ENCODE assay signal across 9 mouse cellular contexts in the genomic region with DNA sequence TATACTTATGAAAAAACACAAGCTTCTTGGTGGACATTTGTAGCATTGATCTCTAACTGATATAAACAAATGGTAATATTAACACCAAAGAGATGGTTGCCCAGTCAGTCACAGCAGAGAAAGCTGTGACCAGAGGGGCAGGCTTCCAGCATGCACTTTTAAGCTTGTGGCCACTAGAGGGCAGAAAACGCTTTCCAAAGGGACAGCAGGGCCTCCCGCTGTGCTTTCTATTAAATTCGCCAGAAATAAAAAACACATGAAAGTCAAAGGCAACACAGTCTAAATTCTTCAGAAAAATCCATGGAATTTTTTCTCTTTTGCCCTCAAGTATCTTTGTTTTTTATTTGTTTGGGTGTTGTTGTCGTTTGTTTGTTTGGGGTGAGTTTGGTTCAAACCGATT. TPM values are rescaled to one million over a fixed set of nuclear protein-coding genes. Genes with fewer than 3 reads are reported as not detected.
A peak's percentile ranks its signal among the peaks of the same experiment; 100 is the strongest.
DNase-seq lines count a peak whose midpoint lies in the region; ATAC-seq and TF ChIP-seq lines count a peak whose summit lies in the region.
"Had no signal": no experiment of that assay in that cellular context is flagged by ENCODE, and none has a peak within 500 bp of the region (broad histone marks: within the 10 kb centered on the region; RNA-seq: fewer than 3 reads in every experiment).

No protein-coding gene starts in this region.

- H3K4me2 ChIP-seq in forebrain, embryonic 13.5 days: peak overlapping the region; percentile 49

- H3K4me1 ChIP-seq in forebrain, embryonic 13.5 days: peaks cover 3% of the 10 kb centered on the region; the same call in 1 of the 2 replicates
- H3K4me1 ChIP-seq in lung, adult 2 months (ENCODE audit: control insufficient read depth, insufficient read depth, low read length): peaks cover 4% of the 10 kb centered on the region; the same call in 1 of the 2 replicates

- peak; percentile 58 for DNase-seq in ES-CJ7 (ENCODE audit: low read depth, low spot score)
- DNase-seq in c-Kit-positive CD71-positive TER-119-negative erythroid progenitor cells, embryonic 14.5 days (ENCODE audit: low read depth): peak; percentile 43
- DNase-seq in heart, postnatal 4 days: peak; percentile 87
- peak; percentile 65 to 89 for DNase-seq in layer of hippocampus, adult 18-20 months (ENCODE audit: low spot score in 2 of 2)
- DNase-seq in lung, adult 2 months: peak; percentile 37
- DNase-seq in ovary, postnatal 14 days (ENCODE audit: low spot score): peak; percentile 78
- DNase-seq in thymus, postnatal 14 days: peak; percentile 71

- peak; percentile 80 for TF ChIP-seq CTCF in lung, adult 2 months (IDR thresholded peaks at IDR 0.05; ENCODE audit: insufficient read depth, low read length)

- 16% methylated on average over 5 of the region's 5 CpGs for WGBS in forebrain, embryonic 13.5 days
- 19% methylated on average over 5 of the region's 5 CpGs for WGBS in lung, adult 2 months

- TF ChIP-seq POLR2A in lung, adult 2 months (IDR thresholded peaks at IDR 0.05; ENCODE audit: borderline replicate concordance, extremely low read depth, low read depth, low read length): no peak

- no peak overlapping the region for H3K27ac ChIP-seq in forebrain, embryonic 13.5 days
- H3K27ac ChIP-seq: macrophage had no signal

- H3K9ac ChIP-seq in forebrain, embryonic 13.5 days: no peak overlapping the region

- ATAC-seq in forebrain, embryonic 13.5 days: peak; percentile 51; the same call in 1 of the 2 replicates

- no peaks in the 10 kb centered on the region for H3K36me3 ChIP-seq in forebrain, embryonic 13.5 days (ENCODE audit: poor library complexity, severe bottlenecking)

- no peaks in the 10 kb centered on the region for H3K27me3 ChIP-seq in forebrain, embryonic 13.5 days

- H3K4me3 ChIP-seq in forebrain, embryonic 13.5 days: peak overlapping the region; percentile 12; the same call in 1 of the 2 replicates
- H3K4me3 ChIP-seq in lung, adult 2 months (replicated peaks; ENCODE audit: extremely low read depth, low read depth, low read length): no peak overlapping the region

- H3K9me3 ChIP-seq in forebrain, embryonic 13.5 days (replicated peaks): no peaks in the 10 kb centered on the region

RNA-seq across cellular contexts. Expression of a gene that starts 55.1 kb away (rescaled TPM):
- 2.1 and 2.2 TPM in 2 replicates for polyA plus RNA-seq in forebrain, embryonic 13.5 days (2015; fragmentation: Nextera tagmentation; extraction: Ambion mirVana)
- 10 to 100 TPM; 56.8 to 65.5 TPM for total RNA-seq in heart, postnatal 4 days (2021)
- total RNA-seq in layer of hippocampus, adult 18-20 months (2021): 10 to 100 TPM; 11.5 to 11.7 TPM
- 75.4 and 83.5 TPM in 2 replicates for polyA plus RNA-seq in lung, adult 2 months (2012; rRNA removed)
- polyA plus RNA-seq: macrophage had no signal

Comparison
In these comparisons a context has a peak if more than half of its experiments do, and no peak if none do; other contexts are left out.
1. DNase-seq: peak in every context shown above with its lines; median percentile 87 in heart, postnatal 4 days; 78 in ovary, postnatal 14 days; 77 in layer of hippocampus, adult 18-20 months; 71 in thymus, postnatal 14 days; 58 in ES-CJ7; 43 in c-Kit-positive CD71-positive TER-119-negative erythroid progenitor cells, embryonic 14.5 days; 37 in lung, adult 2 months.
2. RNA of a gene that starts 55.1 kb away (total RNA-seq): 56.8 to 65.5 TPM in heart, postnatal 4 days; 11.5 to 11.7 TPM in layer of hippocampus, adult 18-20 months; every median in the first group is over 4 times any median in the second.